Mouse (Mus musculus): ENCODE measurements around the gene Pth2r. TPM values are rescaled to one million over a fixed set of nuclear protein-coding genes. Genes with fewer than 3 reads are reported as not detected.

The Pth2r gene
- not detected in 2 replicates for polyA plus RNA-seq (2012; ENCODE audit: low replicate concordance)

GRCm38 (mm10) chr1:65281756-65282155 lies at the start of gene Pth2r:
Gene Pth2r (plus strand): TSS chr1:65282056.

Other genes with a start within 250 kb of the Pth2r start
- not detected in 2 replicates for gene Akr1cl, start 249.3 kb upstream of the Pth2r start, polyA plus RNA-seq (2012; ENCODE audit: low replicate concordance)
- not detected in 2 replicates for gene Cryge, start 230.9 kb upstream of the Pth2r start, polyA plus RNA-seq (2012; ENCODE audit: low replicate concordance)
- gene Crygd, start 218.6 kb upstream of the Pth2r start, polyA plus RNA-seq (2012; ENCODE audit: low replicate concordance), result not detected in 2 replicates
- not detected in 2 replicates for gene Crygc, start 208.4 kb upstream of the Pth2r start, polyA plus RNA-seq (2012; ENCODE audit: low replicate concordance)
- not detected in 2 replicates for gene Crygb, start 199.8 kb upstream of the Pth2r start, polyA plus RNA-seq (2012; ENCODE audit: low replicate concordance)
- gene Cryga, start 178.7 kb upstream of the Pth2r start, polyA plus RNA-seq (2012; ENCODE audit: low replicate concordance), result not detected in 2 replicates
- gene Gm28845, start 162.5 kb upstream of the Pth2r start, polyA plus RNA-seq (2012; ENCODE audit: low replicate concordance), result not detected in 2 replicates
- not detected in 2 replicates for gene D630023F18Rik, start 158.8 kb upstream of the Pth2r start, polyA plus RNA-seq (2012; ENCODE audit: low replicate concordance)
- 0.74 and 1.7 TPM in 2 replicates for gene Idh1, start 95.6 kb upstream of the Pth2r start, polyA plus RNA-seq (2012; ENCODE audit: low replicate concordance)
- 21.7 and 39.1 TPM in 2 replicates for gene Pikfyve, start 95.4 kb upstream of the Pth2r start, polyA plus RNA-seq (2012; ENCODE audit: low replicate concordance)